Mouse (Mus musculus): Measurements from ENCODE around the gene Park7.

Gene Park7

GRCm38 (mm10) chr4:150872139-150872651 is 42.0 kb downstream of the Park7 start:
- DNase-seq = no peak

- DNase-seq = no peak
Measured at GRCm38 (mm10) chr4:150871392-150872138, 42.7 kb downstream of the Park7 start.

- DNase-seq = no peak
Measured at GRCm38 (mm10) chr4:150870963-150871391, 43.3 kb downstream of the Park7 start.

GRCm38 (mm10) chr4:150869276-150870197 is 44.7 kb downstream of the Park7 start:
- DNase-seq = no peak

- DNase-seq = no peak
Measured at GRCm38 (mm10) chr4:150868859-150869258, 45.4 kb downstream of the Park7 start.

GRCm38 (mm10) chr4:150868161-150868560 is 46.1 kb downstream of the Park7 start:
- no peak for DNase-seq

- no peak for DNase-seq
Measured at GRCm38 (mm10) chr4:150866494-150866893, 47.7 kb downstream of the Park7 start.

GRCm38 (mm10) chr4:150866069-150866468 is 48.2 kb downstream of the Park7 start:
- DNase-seq = no peak

GRCm38 (mm10) chr4:150865371-150865770 is 48.9 kb downstream of the Park7 start:
- DNase-seq = no peak

- no peak for DNase-seq
Measured at GRCm38 (mm10) chr4:150862626-150863375, 51.4 kb downstream of the Park7 start.

GRCm38 (mm10) chr4:150861161-150861560 is 53.1 kb downstream of the Park7 start:
- DNase-seq = no peak

GRCm38 (mm10) chr4:150860526-150860925 is 53.7 kb downstream of the Park7 start:
- no peak for DNase-seq

- DNase-seq = no peak
Measured at GRCm38 (mm10) chr4:150855346-150855745, 58.9 kb downstream of the Park7 start.

GRCm38 (mm10) chr4:150854839-150855246 is 59.4 kb downstream of the Park7 start:
- peak; percentile 94 for DNase-seq

- DNase-seq = peak; percentile 37
Measured at GRCm38 (mm10) chr4:150853680-150854461, 60.4 kb downstream of the Park7 start, which contains the start of gene Errfi1. Gene Errfi1 (plus strand): TSS chr4:150853919.

GRCm38 (mm10) chr4:150852479-150852878 is 61.8 kb downstream of the Park7 start:
- no peak for DNase-seq

GRCm38 (mm10) chr4:150852045-150852444 is 62.2 kb downstream of the Park7 start:
- no peak for DNase-seq

GRCm38 (mm10) chr4:150850893-150851292 is 63.3 kb downstream of the Park7 start:
- DNase-seq = no peak

- no peak for DNase-seq
Measured at GRCm38 (mm10) chr4:150849964-150850363, 64.3 kb downstream of the Park7 start.
